Comparison of ENCODE assay signal across 16 mouse cellular contexts in the genomic region with DNA sequence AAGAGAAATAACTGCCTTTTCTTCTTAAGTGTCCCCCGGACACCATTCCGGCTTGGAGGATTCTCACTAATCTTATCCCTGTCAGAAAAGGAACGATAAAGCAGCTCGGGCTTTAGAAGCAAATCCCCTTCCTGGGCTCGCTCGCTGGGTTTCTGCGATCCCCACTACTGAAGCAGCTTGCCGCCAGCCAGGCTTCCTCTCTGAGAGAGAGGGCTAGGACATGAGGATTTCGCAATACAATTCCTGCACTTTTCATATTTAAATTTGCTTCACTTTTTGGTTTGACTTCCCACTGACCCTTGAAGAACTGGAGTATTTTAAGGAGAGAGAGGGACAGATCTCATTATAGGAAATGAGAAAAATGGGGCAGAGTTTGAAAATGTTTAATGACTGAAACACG.
DNase-seq lines count a peak whose midpoint lies in the region; ATAC-seq and TF ChIP-seq lines count a peak whose summit lies in the region.
"Had no signal": no experiment of that assay in that cellular context is flagged by ENCODE, and none has a peak within 500 bp of the region (broad histone marks: within the 10 kb centered on the region; RNA-seq: fewer than 3 reads in every experiment).

No protein-coding gene starts in this region.

- H3K27me3 ChIP-seq in heart, embryonic 15.5 days, result peaks cover 43% of the 10 kb centered on the region
- peaks cover 62% of the 10 kb centered on the region for H3K27me3 ChIP-seq in midbrain, embryonic 10.5 days (ENCODE audit: low read depth, poor library complexity, severe bottlenecking)
- H3K27me3 ChIP-seq in midbrain, postnatal 0 days (ENCODE audit: insufficient read depth, low read length), result no peaks in the 10 kb centered on the region
- H3K27me3 ChIP-seq in embryonic facial prominence, embryonic 14.5 days (replicated peaks; ENCODE audit: control insufficient read depth, insufficient read depth, low read length), result peaks cover 8% of the 10 kb centered on the region
- H3K27me3 ChIP-seq in stomach, embryonic 15.5 days (replicated peaks), result no peaks in the 10 kb centered on the region

- no peak overlapping the region for H3K9ac ChIP-seq in heart, embryonic 15.5 days
- no peak overlapping the region for H3K9ac ChIP-seq in midbrain, postnatal 0 days (replicated peaks; ENCODE audit: low read length, poor library complexity, severe bottlenecking)
- no peak overlapping the region for H3K9ac ChIP-seq in embryonic facial prominence, embryonic 14.5 days (ENCODE audit: low read depth, low read length)
- no peak overlapping the region for H3K9ac ChIP-seq in stomach, embryonic 15.5 days

- 0 out of 2 replicates have a peak, but pooled peaks cover 4% of the 10 kb centered on the region for H3K4me1 ChIP-seq in heart, embryonic 15.5 days (replicated peaks)
- peaks cover 63% of the 10 kb centered on the region for H3K4me1 ChIP-seq in midbrain, embryonic 10.5 days
- H3K4me1 ChIP-seq in midbrain, postnatal 0 days (ENCODE audit: insufficient read depth, low read length), result no peaks in the 10 kb centered on the region
- peaks cover 30% of the 10 kb centered on the region for H3K4me1 ChIP-seq in embryonic facial prominence, embryonic 14.5 days (ENCODE audit: control insufficient read depth, insufficient read depth, low read length)
- peaks cover 37% of the 10 kb centered on the region for H3K4me1 ChIP-seq in stomach, embryonic 15.5 days

- no peak for ATAC-seq in heart, embryonic 15.5 days (replicated peaks; ENCODE audit: insufficient number of reproducible peaks, insufficient read depth, low FRiP score, low read depth)
- no peak for ATAC-seq in midbrain, postnatal 0 days (ENCODE audit: low FRiP score)
- no peak for ATAC-seq in embryonic facial prominence, embryonic 14.5 days (ENCODE audit: low read depth)
- ATAC-seq in stomach, embryonic 15.5 days (ENCODE audit: insufficient read depth, low FRiP score, low read depth), result no peak

- H3K4me3 ChIP-seq in heart, embryonic 15.5 days, result no peak overlapping the region
- peak overlapping the region; percentile 22; the same call in 1 of the 2 replicates for H3K4me3 ChIP-seq in midbrain, embryonic 10.5 days
- H3K4me3 ChIP-seq in midbrain, postnatal 0 days (ENCODE audit: low read depth, low read length), result no peak overlapping the region
- H3K4me3 ChIP-seq in embryonic facial prominence, embryonic 14.5 days (ENCODE audit: low read depth, low read length), result no peak overlapping the region
- no peak overlapping the region for H3K4me3 ChIP-seq in stomach, embryonic 15.5 days (replicated peaks)
- H3K4me3 ChIP-seq: erythroblast, embryonic 14.5 days; layer of hippocampus, adult 2 months had no signal

- no peak for DNase-seq in heart, adult 11 months
- DNase-seq in midbrain, embryonic 10.5 days (ENCODE audit: low spot score), result no peak
- DNase-seq in midbrain, postnatal 0 days (ENCODE audit: low spot score), result no peak
- peak; percentile 69 for DNase-seq in embryonic facial prominence, embryonic 14.5 days (ENCODE audit: low spot score)
- DNase-seq in gastrocnemius, postnatal 10 days, result no peak
- no peak for DNase-seq in cerebellum, adult 9-10 months
- DNase-seq: adrenal gland, postnatal 25 days; B cell, adult 2 months; cerebellum, postnatal 36 days; gastrocnemius, postnatal 36 days; spleen, adult 18-20 months had no signal

- no peak overlapping the region for H3K4me2 ChIP-seq in heart, embryonic 15.5 days
- H3K4me2 ChIP-seq in midbrain, postnatal 0 days (ENCODE audit: low read depth, low read length, poor library complexity, severe bottlenecking), result no peak overlapping the region
- H3K4me2 ChIP-seq in embryonic facial prominence, embryonic 14.5 days (ENCODE audit: low read depth, low read length), result peak overlapping the region; percentile 1; the same call in 1 of the 2 replicates
- H3K4me2 ChIP-seq in stomach, embryonic 15.5 days, result peak overlapping the region; percentile 22; the same call in 1 of the 2 replicates

- no peaks in the 10 kb centered on the region for H3K36me3 ChIP-seq in heart, embryonic 15.5 days
- H3K36me3 ChIP-seq in midbrain, embryonic 10.5 days, result no peaks in the 10 kb centered on the region
- no peaks in the 10 kb centered on the region for H3K36me3 ChIP-seq in midbrain, postnatal 0 days (ENCODE audit: insufficient read depth, low read length)
- no peaks in the 10 kb centered on the region for H3K36me3 ChIP-seq in embryonic facial prominence, embryonic 14.5 days (ENCODE audit: control insufficient read depth, insufficient read depth, low read length)
- H3K36me3 ChIP-seq in stomach, embryonic 15.5 days, result no peaks in the 10 kb centered on the region

- H3K27ac ChIP-seq in heart, embryonic 15.5 days, result 0 out of 2 replicates have a peak overlapping the region, but pooled peaks have one; percentile 16
- no peak overlapping the region for H3K27ac ChIP-seq in midbrain, embryonic 10.5 days (replicated peaks)
- H3K27ac ChIP-seq in midbrain, postnatal 0 days (ENCODE audit: low read depth, low read length), result no peak overlapping the region
- peak overlapping the region; percentile 30; the same call in 1 of the 2 replicates for H3K27ac ChIP-seq in embryonic facial prominence, embryonic 14.5 days (replicated peaks; ENCODE audit: low read depth, low read length)
- peak overlapping the region; percentile 70 for H3K27ac ChIP-seq in stomach, embryonic 15.5 days
- H3K27ac ChIP-seq: layer of hippocampus, adult 2 months; macrophage had no signal

- 26% methylated on average over 10 of the region's 10 CpGs for WGBS in heart, embryonic 15.5 days
- 12% methylated on average over 10 of the region's 10 CpGs for WGBS in midbrain, embryonic 10.5 days
- 12% methylated on average over 10 of the region's 10 CpGs for WGBS in midbrain, postnatal 0 days
- WGBS in embryonic facial prominence, embryonic 14.5 days, result 13% methylated on average over 10 of the region's 10 CpGs
- WGBS in stomach, embryonic 15.5 days, result 24% methylated on average over 10 of the region's 10 CpGs

- no peak for TF ChIP-seq CTCF in midbrain, postnatal 0 days (IDR thresholded peaks at IDR 0.05)

- no peaks in the 10 kb centered on the region for H3K9me3 ChIP-seq in heart, embryonic 15.5 days (replicated peaks)
- no peaks in the 10 kb centered on the region for H3K9me3 ChIP-seq in midbrain, embryonic 10.5 days (replicated peaks)
- no peaks in the 10 kb centered on the region for H3K9me3 ChIP-seq in midbrain, postnatal 0 days (ENCODE audit: low read length)
- H3K9me3 ChIP-seq in embryonic facial prominence, embryonic 14.5 days (ENCODE audit: control insufficient read depth, low read length), result no peaks in the 10 kb centered on the region
- H3K9me3 ChIP-seq in stomach, embryonic 15.5 days, result no peaks in the 10 kb centered on the region

Comparison
In these comparisons a context has a peak if more than half of its experiments do, and no peak if none do; other contexts are left out.
1. H3K27ac ChIP-seq: peak in heart, embryonic 15.5 days (single experiment), embryonic facial prominence, embryonic 14.5 days (single experiment) and stomach, embryonic 15.5 days (single experiment); none in midbrain, embryonic 10.5 days (single experiment) and midbrain, postnatal 0 days (single experiment).
2. H3K4me2 ChIP-seq: peak in embryonic facial prominence, embryonic 14.5 days (single experiment) and stomach, embryonic 15.5 days (single experiment); none in heart, embryonic 15.5 days (single experiment) and midbrain, postnatal 0 days (single experiment).